Mouse (Mus musculus) gastrocnemius, postnatal 25 days (tissue): ENCODE measurements around the gene Hrc. TPM values are rescaled to one million over a fixed set of nuclear protein-coding genes. Genes with fewer than 3 reads are reported as not detected.
A peak's percentile ranks its signal among the peaks of the same experiment; 100 is the strongest.
"Not testable (repeated sequence)": the region's sequence is repeated elsewhere in the genome, so short reads cannot be mapped to it uniquely, and the experiment has no call there.

Experiments
- DNase-seq: peaks from one replicate; pipeline ENCODE4 v3.0.0; 2022
- total RNA-seq, 2 experiments: library from RNA; stranded (reverse); gene quantifications; 1 replicate in 1 of 2; 2 replicates in 1 of 2; pipeline ENCODE4 v1.2.3; 2021

Gene Hrc
- total RNA-seq, 2 experiments from 2014 or later: 812 to 910 TPM

DNA sequence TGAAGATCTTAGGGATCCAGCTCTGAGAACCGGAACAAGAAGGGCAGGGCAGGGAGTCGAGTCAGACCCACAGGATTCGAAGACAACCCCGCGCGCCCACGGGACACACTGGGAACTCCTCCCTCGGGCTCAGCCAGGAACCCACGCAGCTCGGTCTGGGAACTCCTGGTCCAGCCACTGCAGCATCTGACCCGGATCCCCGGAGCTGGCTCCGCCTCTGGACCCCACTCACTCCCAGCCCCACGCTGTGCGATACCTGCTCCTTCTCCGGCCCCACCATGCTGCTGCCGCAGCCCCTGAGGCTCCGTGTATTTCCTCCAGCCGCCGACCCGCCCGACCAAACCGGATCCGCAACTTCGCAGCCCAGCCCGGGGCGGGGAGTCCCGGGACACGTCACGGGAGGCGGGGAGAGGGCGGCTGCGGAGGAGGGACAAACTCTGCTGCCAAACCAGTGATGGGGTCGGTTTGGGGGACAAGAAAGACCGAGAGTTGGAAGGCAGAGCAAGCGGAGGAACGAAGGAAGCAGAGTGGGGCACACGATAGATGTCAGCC is 1.6 kb upstream of the Hrc start, which contains the start of gene Trpm4:
Gene Trpm4 (minus strand): TSS at position 350 of the 552 bp plus-strand sequence.
- DNase-seq: peak; percentile 91

DNA sequence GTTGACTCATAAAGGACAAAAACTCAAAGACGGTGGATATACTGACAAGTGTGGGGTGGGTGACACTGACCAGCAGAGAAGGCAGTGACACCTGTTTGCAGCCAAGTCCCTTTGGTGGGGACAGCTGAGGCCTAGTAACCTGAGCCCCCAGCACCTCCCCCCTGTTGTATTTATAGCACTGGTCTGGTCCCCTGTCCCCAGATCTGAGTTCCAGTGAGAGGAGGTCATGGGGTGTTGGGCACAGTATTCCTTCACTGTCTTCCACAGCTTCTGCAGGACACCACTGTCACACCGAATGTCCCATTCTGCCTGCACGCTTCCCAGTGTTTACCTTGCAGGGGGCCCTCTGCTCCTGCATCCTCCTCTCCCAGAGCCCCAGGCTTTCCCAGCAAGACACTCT is 485 bp upstream of the Hrc start:
- DNase-seq: peak; percentile 86

DNA sequence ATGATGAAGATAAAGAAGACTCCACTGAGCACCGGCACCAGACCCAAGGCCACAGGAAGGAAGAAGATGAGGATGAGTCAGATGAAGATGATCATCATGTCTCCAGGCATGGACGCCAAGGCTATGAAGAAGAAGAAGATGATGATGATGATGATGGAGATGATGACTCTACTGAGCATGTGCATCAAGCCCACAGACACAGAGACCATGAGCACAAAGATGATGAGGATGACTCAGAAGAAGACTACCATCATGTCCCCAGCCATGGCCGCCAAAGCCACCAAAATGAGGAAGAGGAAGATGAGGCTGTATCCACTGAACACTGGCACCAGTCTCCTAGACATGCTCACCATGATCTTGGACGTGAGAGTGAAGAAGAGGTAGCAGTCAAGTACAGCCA is 1.2 kb downstream of the Hrc start:
- DNase-seq: no peak

DNA sequence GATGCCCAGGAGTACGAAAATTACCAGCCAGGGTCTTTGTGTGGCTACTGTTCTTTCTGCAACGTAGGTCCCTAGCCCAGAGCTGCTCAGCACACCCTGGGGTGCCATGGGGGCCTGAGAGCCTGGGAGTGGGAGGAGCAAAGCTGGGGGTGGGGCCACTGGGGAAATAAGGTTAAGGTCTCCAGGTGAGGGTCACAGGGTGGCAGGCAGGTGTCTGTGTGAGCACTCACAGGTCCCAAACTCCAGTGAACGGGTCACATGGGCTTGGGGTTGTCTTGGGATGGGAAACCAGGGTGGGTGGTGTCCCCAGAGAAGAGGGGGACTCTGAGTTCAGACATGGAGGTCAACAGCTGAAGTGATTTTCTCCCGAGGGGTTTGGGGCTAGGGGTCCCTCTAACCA is 2.4 kb downstream of the Hrc start:
- DNase-seq: no peak

DNA sequence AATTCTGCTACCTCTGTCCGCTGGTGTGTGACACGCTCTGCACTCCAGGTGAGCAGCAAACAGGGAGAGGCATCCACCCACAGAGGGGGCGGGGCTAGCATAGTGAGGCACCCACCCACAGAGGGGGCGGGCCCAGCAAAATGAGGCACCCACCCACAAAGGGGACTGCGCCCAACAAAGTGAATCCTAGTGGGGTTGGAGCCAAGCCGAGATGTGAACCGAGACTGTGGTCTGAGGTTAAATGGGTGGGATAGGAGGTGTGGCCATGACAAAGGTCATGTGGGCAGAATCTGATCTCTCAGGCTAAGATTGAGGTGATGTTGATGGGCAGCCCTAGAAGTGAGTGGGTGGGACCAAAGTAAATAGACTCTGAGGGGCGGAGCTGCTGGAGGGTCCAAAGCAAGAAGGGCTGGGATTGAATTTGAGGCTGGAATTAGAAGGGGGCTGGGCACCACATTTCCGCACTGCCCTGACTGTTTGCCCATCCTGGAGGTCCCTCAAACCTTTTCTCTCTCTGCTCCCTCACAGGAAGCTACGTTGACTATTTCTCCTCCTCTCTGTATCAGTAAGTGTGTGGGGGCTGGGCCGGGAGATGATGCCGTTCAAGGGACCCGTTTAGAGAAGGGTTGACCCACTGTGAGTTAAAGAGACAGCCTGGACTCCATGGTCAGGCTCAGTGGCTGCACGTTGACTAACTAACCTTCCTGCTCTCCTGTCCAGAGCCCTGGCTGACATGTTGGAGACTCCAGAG is 3.2 kb downstream of the Hrc start:
- peak; percentile 45 for DNase-seq

DNA sequence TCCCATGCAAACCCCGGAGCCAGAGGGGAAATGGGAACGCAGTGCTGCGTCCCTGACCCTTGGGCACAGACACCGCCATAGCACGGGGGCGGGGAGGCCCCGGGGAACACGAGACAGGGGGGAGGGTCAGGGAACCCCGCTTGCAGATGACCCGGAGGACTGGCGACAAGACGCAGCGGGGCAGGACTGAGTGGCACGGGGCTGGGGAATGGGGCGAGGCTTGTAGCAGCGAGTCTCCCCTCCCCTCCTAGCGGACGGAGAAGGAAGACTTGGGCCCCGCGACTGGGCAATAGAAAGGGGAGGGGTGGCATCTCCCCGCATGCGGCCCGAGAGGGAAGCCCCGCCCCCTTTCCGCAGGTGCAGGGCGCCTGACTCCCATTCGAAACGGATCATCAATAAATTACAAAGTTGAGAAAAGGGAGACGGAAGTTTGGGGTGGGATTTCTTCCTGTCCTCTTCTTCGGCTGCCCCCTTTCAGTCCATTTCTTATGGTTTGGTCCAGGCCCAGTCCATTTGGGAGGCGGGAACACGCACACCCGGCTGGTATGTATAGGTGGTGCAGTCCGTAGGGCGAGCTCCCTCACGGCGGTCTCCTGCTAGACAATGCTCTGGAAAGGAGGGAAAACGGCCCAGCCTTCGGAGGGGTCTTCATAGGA is 4.4 kb downstream of the Hrc start:
- DNase-seq: peak; percentile 45

DNA sequence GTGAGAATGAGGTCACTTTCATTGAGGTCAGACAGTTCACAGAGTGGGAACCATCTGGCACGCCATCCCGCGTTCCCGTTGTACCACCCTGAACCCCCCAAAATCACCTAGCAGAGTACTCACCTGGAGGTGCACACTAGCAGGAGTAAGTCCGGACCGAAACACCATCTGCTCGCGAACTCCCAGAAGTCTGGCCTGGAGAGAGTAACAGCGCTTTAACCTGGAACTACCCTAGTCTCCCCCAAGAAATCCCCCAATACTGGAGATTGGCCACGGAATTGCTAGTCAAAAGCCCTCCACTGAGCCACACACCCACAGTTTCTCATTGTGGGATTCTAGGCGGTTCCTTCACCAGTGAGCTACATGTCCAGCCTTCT is 5.0 kb downstream of the Hrc start:
- DNase-seq: no peak

DNA sequence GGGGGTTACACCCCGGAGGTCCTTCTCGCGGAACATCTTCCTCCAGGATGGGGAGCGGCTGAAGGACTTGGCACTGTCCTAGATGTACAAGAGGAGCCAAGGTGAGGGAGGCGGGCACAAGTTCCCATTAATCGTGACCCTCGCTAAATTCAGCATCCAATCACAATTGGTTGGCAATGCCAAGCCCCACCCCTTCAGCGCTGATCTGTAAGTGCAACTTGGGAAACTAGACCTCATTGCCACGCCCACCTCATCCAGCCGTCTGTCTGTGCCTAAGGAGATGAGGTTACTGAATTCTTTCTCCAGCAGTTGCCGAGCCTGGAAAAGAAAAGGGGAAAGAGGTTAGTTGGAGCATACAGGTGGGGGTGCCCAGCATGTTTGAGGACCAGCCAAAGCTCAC is 5.6 kb downstream of the Hrc start:
- DNase-seq: peak; percentile 21

DNA sequence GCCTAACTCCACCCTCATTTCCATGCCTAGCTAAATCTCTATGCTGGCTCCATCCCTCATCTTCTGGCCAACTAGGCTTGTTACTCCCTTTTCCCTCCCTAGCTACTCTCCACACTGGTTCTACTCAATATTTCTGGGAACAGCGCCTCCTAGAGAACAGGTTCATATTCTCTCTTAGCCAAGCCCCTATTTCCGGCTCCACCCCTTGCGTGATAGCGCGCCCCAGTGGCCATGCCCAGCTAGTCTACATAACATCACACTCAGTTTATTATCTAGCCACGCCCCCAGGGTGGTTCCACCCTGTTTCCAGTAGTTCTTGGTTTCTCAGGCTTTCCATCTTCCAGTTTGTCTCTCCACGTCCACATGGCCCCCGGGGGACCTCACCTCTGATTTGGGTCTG is 6.2 kb downstream of the Hrc start:
- peak; percentile 66 for DNase-seq

DNA sequence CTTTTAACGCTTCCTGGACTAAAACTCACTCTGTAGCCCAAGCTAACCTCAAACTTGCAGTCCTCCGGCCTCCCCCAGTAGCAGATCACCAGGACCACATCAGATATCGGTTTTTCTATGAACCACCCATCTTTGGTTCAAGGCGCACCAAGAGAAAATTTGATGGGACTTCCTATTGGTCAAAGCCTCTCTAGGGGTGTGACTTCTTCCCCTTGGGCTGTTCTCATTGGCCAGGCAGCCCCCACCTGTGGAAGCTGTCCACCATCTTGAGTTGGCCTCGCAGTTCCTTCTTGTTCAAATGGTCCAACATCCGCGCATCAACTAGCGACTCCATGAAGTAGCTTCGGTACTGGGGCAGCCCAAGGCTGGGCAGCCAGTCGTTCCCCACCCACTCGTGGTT is 7.0 kb downstream of the Hrc start:
- DNase-seq: no peak

DNA sequence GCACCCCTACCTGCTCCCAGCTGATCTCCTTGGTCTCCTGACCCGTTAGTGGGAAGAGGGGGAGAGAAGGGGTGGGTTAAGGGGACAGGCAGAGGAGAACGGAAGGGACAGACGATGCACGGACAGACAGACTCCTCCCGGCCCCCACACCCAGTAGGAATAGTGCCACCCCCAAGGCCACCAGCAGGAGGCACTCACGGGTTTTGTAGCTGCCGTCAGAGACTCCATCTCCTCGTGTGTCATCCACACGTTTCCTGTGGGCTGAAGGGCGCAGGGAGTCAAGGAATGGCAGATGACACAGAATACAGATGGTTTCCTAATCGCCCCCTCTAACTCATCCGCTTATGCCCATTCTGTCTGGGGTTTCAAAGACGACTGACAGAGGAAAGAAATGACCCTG is 8.5 kb downstream of the Hrc start:
- no peak for DNase-seq

DNA sequence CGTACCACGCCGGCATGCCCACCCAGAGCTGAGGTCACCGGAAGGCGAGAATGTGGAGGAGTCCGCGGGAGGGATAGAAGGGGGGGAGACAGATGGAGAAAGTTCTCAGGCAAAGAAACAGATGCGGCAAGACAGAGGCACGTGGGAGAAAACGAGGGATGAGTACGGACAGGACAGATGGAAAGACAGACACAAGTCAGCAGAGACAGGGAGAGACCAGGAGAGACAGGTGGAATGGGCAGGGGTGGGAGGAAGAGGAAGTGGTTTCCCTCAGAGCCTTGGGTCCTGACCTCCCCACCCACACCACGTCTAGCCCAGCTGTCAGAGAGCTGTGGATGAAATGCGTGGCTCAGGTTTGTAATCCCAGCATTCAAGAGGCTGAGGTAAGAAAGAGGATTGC is 11.8 kb downstream of the Hrc start:
- no peak for DNase-seq

DNA sequence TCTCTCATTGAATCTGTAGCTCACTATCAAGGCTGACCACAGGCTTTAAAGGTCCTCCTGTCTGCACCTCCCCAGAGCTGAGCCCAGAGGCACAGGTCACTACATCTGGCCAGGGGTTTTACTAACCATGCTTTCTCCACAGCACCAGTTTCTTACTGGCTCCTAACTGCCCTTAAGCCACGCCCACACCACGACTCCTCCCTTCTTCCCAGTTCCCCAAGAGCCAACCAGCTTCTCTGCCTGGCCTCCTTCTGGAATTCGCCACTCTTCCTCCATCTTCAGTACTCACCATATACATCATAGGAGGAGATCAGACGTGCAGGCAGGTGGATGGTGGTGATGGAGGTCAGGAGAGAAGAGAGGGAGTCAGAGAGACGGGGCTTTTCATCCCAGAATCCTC is 18.0 kb downstream of the Hrc start:
- no peak for DNase-seq

DNA sequence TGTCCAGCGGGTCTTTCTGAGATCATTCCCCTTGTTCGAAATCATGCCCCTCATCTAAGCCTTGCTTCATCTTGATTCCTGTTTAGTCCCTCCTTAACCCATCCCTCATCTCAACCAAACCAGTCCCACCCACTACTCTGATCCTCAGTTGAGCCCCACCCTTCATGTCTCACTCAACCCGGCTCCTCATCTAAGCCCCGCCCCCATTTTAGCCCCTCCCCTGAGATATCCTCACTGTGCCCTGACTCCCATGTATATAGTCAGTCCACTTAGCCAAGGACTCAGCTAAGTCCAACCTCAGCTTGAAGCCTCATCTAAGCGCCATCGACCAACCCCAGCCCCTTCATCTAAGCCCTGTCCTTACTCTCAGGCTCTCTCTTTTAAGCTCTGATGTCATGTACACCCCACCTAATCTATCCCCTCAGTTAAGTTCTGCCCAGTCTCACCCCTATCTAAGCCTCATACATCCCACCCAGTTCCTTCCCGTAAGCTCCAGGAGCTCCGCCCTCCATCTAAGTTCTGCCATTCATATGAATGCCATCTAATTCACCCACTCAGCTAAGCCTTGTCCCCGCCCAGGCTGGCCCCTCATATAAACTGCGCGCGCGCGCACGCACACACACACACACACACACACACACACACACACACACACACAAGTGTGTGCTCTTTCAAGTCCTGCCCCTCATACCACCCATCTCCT is 20.4 kb downstream of the Hrc start:
- no peak for DNase-seq

DNA sequence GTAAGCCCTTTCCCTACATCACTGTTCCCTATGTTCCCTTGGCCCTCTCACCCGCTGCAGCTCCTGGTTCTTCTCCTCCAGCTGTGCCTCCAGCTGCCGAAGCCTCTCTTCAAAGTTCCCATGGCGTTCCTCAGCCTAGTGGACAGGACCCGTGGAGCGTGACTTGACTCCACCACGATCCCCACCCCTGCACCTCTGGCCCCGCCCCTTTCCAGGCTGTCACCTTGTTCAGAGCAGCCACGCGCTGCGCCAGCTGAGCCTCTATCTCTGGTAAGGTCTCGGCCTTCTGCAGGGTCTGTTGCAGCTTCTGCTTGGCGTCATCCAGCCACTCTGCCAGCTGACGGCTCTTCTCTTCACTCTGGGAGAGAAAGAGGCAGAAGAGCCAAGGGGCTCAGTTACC is 21.0 kb downstream of the Hrc start:
- no peak for DNase-seq

DNA sequence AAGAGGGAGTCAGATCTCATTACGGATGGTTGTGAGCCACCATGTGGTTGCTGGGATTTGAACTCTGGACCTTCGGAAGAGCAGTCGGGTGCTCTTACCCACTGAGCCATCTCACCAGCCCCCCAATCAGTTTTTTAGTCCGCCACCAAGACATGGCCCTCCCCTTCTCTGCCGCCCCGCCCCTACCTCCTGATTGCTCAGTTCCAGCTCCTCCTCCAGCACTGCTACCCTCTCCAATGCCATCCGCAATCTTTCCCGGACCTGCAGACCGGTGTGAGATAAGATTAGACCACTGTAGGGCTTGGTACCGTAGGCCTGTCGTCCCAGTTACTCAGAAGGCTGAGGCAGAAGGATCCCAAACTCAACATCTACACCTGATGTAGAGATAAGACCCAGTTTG is 24.0 kb downstream of the Hrc start:
- not testable (repeated sequence) for DNase-seq

DNA sequence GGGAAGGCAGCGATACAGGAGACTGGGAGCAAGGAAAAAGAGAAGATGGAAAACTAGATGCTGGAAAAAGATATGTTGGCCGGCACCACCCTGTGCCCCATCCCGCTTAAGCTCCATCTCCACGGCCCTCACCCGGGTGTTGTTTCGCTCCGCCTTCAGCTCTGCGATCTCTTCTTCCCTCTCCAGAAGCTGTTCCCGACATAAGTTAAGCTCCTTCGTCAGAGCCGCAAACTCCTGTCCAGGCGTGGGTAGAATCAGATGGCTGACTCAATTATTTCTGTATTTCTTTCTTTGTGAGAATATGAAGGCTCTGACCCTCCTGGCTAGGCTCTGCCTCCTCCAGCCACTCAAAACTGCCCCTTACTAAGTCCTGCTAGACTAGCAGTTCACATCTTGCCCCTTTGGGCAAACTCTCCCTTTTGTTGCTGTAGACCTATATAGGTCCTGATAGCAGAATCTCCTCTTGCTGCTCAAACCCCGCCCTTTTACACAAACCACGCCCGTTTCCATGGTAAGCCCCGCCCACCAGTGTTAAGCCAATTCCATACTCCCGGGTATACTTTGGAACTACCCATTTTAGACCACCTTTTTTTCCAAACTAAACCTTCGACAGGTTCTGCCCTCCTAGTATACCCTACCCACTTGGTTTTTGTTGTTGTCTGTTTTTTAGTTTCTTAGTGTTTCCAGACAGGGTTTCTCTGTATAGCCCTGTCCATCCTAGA is 25.5 kb downstream of the Hrc start:
- DNase-seq: no peak

DNA sequence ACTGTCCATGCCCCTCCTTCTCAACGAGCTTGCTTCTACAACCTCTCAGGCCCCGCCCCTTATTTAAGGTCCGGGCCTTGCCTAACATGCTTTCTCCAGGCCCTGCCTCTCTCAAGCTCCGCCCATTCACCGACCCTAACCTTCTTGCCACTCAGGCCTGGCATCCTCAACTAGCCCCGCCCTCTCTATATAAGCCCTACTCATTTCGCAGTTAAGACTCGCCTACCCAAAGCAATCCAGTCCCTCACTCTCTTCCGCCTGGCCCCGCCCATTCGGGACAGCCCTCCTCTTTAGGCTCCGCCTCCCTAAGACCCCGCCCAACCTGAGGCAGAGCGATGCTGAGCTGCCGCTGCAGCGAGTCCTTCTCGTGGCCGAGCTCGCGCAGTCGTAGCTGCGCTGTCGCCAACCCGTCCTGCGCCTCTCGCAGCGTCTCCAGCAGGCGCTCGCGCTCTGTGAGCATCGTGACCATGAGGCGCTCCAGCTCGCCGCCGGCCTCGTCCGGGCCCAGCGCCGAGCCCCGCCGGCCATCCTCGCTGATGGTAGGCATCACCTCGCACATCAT is 26.2 kb downstream of the Hrc start:
- DNase-seq: peak; percentile 56

DNA sequence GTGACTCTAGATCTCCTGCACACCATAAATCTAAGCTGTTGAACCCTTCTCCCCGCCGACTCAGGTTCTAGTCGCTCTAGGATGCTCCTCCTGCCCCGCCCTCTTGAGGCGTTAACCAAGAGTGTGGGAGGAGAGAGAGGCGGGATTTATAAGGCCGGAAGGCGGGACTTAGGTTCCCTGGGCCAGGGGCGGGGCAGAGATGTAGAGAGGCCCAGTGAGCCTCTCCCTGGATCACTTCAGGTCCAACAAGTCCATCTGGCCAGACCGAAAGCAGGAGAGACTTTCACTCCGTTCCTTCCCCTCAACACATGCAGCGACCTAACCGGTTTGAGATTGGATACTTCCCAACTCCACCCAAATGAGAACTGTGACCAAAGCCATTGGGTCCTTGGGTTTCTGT is 27.7 kb downstream of the Hrc start:
- DNase-seq: no peak

DNA sequence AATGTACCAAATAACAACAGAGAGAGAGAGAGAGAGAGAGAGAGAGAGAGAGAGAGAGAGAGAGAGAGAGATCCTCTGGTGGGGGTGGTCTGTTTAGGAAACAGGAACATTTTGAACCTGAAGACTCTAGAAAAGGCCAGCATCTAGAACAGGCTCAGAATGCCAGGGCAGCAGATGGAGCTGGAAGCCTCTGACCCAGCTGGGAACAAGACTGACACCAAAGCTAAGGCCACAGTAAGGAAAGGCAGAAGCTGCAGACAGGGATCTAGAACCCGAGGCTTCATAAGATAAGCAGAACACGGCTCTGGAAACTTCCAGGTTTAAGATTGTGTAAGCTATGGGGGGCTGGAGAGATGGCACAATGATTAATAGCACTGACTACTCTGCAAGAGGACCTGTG is 28.9 kb downstream of the Hrc start:
- DNase-seq: no peak

DNA sequence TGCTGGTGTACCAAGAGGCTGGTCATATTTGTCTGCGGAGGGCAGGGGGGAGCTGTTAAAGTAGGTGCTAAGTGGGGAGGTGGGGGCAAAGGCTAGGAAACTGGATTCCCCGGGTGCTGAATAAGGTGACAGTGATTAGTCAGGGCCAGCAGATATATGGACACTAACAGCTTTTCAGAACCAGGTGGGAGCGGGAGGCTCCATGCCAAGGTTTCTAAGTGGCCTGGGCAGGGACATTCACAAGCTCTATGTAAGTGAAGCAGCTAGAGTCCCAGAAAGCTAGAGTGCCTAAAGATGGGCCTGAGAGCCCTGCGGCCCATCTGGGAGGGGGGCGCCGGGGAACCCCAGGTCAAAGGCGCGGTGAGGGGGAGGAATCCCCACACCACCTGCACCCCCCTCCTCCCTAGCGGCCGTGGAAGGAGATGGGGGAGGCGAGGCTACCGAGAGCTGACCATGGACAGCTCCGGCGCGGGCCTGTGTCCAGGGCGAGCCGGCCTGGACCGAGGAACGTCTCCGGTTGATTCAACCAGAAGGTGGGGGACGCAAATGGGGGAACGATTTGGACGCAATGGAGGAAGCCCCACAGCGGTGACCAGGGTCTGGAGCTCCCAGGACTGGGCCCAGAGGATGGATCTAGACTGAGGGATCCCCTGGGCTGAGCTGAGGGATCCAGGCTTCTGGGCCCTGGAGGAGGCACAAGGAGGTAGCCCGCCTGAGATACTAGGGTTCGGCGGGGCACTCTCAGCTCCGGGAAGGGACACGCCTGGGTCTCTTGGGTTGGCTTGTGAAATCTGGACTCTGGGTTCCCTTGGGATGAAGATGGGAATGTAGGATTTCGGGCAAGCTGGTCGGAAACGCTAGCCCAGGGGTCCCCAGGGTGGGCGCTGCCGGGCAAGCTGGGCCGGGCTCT is 30.9 kb downstream of the Hrc start:
- peak; percentile 39 for DNase-seq
